Mouse (Mus musculus) lung, adult 2 months (tissue): ENCODE results near the gene Thbs4.

Experiments used
- CTCF ChIP-seq: fragments of 200-500 bp; IDR thresholded peaks from 2 replicates; pipeline ENCODE4 v1.5.1; 2011; ENCODE audit warnings: mild to moderate bottlenecking, low read length, control low read depth; ENCODE audit not compliant: insufficient read depth
- POLR2A ChIP-seq: fragments of 200-500 bp; IDR thresholded peaks from 2 replicates; pipeline ENCODE4 v1.6.1; 2011; ENCODE audit warnings: low read depth, mild to moderate bottlenecking, control low read depth, low read length, borderline replicate concordance; ENCODE audit errors: extremely low read depth

DNA sequence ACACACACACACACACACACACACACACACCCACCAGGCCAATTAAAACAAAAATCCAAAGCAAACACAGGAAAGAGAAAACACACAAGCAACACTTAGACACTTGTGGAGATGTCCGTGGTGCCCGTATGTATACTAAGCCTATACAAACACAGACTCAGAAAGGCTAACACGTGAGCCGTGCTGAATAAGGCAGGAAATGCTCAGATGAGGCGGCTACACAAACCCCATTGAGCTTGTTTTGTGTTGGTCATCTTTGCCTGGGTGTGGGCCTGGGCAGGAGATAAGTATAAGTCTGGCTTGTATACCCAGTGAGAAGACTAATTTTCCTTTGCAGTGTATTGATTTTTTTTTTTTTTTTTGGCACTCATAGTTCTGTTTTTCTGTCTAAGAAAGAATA is 92.6 kb downstream of the Thbs4 start:
- TF ChIP-seq CTCF (no peak), POLR2A (no peak)
